Comparison of ENCODE assay signal across 12 mouse cellular contexts in the genomic region with DNA sequence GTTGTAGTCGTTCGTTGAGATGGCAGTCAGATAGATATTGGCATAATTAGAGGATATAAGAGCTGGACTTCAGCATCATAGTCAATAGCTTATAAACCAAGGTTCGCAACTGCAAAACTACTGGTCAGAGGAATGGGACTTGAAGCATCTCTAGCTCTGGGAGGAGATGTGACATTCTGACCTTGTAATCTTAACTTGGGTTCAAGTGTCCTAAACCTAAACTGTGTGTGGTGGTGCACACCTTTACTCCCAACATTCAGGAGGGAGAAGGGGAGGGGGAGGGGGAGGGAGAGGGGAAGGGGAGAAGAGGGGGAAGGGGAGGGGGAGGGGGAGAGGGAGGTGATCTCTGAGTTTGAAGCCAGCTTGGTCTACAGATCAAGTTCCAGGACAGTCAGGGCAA.
"Had no signal": no experiment of that assay in that cellular context is flagged by ENCODE, and none has a peak within 500 bp of the region (broad histone marks: within the 10 kb centered on the region; RNA-seq: fewer than 3 reads in every experiment).

No protein-coding gene starts in this region.

- DNase-seq: retina, postnatal 1 day; right cerebral cortex, adult 18-20 months; right cerebral cortex, postnatal 14 days; right cerebral cortex, postnatal 25 days; right cerebral cortex, postnatal 4 days; spleen, adult 18-20 months; thymus, adult 18-20 months; thymus, adult 2 months; thymus, postnatal 14 days; thymus, postnatal 25 days; thymus, postnatal 36 days; thymus, postnatal 4 days had no signal
